Mouse (Mus musculus) midbrain, embryonic 14.5 days (tissue): ENCODE measurements around the gene Ttc9b. TPM values are rescaled to one million over a fixed set of nuclear protein-coding genes. Genes with fewer than 3 reads are reported as not detected.

Source experiments
- ATAC-seq: fragments of 200-750 bp; cut with Nextera tagmentation; 2 replicates; pipeline ENCODE4 v1.8.0; 2017; ENCODE audit warnings: moderate number of reproducible peaks, moderate library complexity; ENCODE audit not compliant: low FRiP score, low TSS enrichment
- DNase-seq: peaks from one replicate; pipeline ENCODE4 v3.0.0-alpha.2; 2015
- H3K27ac ChIP-seq: fragments of 300-500 bp; sonication (generic); replicated peaks from 2 replicates; pipeline ENCODE4 v1.5.1; 2014; ENCODE audit warnings: mild to moderate bottlenecking, low read depth, low read length, moderate library complexity
- H3K27me3 ChIP-seq: fragments of 300-500 bp; sonication (generic); 2 replicates; pipeline ENCODE4 v1.6.1; 2014; ENCODE audit warnings: low read length, control low read depth, mixed read lengths; ENCODE audit not compliant: control insufficient read depth, insufficient read depth
- H3K36me3 ChIP-seq: fragments of 300-500 bp; sonication (generic); 2 replicates; pipeline ENCODE4 v1.6.1; 2014; ENCODE audit warnings: low read length, control low read depth; ENCODE audit not compliant: control insufficient read depth, insufficient read depth
- H3K4me1 ChIP-seq: fragments of 300-500 bp; sonication (generic); 2 replicates; pipeline ENCODE4 v1.6.1; 2014; ENCODE audit warnings: mild to moderate bottlenecking, antibody characterized with exemption, low read length, control low read depth; ENCODE audit not compliant: control insufficient read depth, insufficient read depth
- H3K4me2 ChIP-seq: fragments of 300-500 bp; sonication (generic); 2 replicates; pipeline ENCODE4 v1.6.1; 2014; ENCODE audit warnings: mild to moderate bottlenecking, low read length, moderate library complexity
- H3K4me3 ChIP-seq: fragments of 300-500 bp; sonication (generic); replicated peaks from 2 replicates; pipeline ENCODE4 v1.5.1; 2014; ENCODE audit warnings: low read depth, low read length
- H3K9ac ChIP-seq: fragments of 300-500 bp; sonication (generic); replicated peaks from 2 replicates; pipeline ENCODE4 v1.6.1; 2014; ENCODE audit warnings: mild to moderate bottlenecking, low read length, moderate library complexity
- H3K9me3 ChIP-seq: fragments of 300-500 bp; sonication (generic); 2 replicates; pipeline ENCODE4 v1.6.1; 2016; ENCODE audit warnings: low read length, control low read depth, mixed read lengths; ENCODE audit not compliant: control insufficient read depth
- WGBS: fragments of 180-500 bp; shearing (Covaris S2); extraction: QIAGEN DNeasy Blood & Tissue Kit; methylation state at CpG from one replicate; pipeline ENCODE4 v1.1.7; 2014; 5-methylcytosine and 5-hydroxymethylcytosine counted together
- polyA plus RNA-seq: library from polyadenylated mRNA; unstranded; fragments of >200 nt; fragmentation: Nextera tagmentation; extraction: Ambion mirVana; gene quantifications from 2 replicates; pipeline ENCODE4 v1.2.1, GENCODE M21; 2014

Ttc9b gene
- polyA plus RNA-seq, 1 experiment from 2014 or later, result 71.3 TPM

DNA sequence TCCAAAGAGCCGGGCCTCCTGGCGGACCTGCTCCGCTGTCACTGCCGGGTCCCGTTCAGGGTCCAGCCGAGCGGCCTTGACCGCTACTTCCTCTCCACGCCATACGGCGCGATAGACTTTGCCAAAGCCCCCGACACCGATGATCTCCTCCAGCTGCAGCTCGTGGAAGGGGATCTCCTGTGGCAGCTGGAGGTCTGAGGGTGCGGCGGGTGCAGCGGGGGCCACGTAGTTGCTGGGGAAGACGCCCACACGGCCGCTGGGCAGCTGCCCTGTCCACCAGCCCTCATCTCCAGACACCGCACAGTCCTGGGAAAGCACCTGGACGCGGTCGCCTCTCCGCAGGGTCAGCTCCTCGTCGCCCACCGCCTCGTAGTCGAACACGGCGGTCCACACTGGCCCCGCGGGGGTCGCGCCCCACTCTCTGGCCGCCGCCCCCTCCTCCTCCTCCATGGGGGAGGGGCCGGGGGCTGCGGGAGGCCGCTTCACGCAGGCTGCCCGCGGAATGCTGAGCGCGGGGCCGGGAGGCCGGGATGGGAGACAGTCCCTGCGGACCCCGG, 19.9 kb downstream of the Ttc9b start:
- Histone ChIP-seq H3K4me2 (peak overlapping the region; percentile 98), H3K4me1 (peaks cover 31% of the 10 kb centered on the region), H3K36me3 (0 out of 2 replicates have a peak, but pooled peaks cover 5% of the 10 kb centered on the region), H3K27me3 (no peaks in the 10 kb centered on the region), H3K9me3 (no peaks in the 10 kb centered on the region), H3K4me3 (peak overlapping the region; percentile 94), H3K27ac (peak overlapping the region; percentile 86; the same call in 1 of the 2 replicates), H3K9ac (peak overlapping the region; percentile 89)
- DNase-seq, result peak; percentile 48
- ATAC-seq, result peak; percentile 22
- 1% methylated on average over 52 of the region's 52 CpGs for WGBS

DNA sequence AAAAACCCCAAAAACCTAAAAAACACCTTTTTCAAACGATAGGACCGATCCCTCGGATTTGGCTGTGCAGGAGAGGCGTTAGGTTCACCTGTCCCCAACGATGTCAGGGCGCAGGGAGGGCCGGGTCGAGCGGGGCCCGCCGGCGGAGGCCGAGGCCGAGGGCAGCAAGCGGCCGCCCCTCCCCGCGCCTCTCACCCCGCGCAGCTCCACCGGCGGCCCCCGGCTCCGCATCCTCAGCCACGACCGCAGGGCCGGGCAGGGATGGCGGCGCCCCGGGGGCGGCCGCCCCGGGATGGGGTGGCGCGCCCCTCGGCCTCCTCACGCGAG, 20.4 kb downstream of the Ttc9b start:
- H3K36me3 ChIP-seq, result 0 out of 2 replicates have a peak, but pooled peaks cover 5% of the 10 kb centered on the region
- H3K4me1 ChIP-seq, result peaks cover 31% of the 10 kb centered on the region
- H3K4me2 ChIP-seq, result peak overlapping the region; percentile 98
- peak overlapping the region; percentile 89 for H3K9ac ChIP-seq
- peak overlapping the region; percentile 86 for H3K27ac ChIP-seq
- no peak for DNase-seq
- no peak; the same call in 1 of the 2 replicates for ATAC-seq
- peak overlapping the region; percentile 94 for H3K4me3 ChIP-seq
- H3K9me3 ChIP-seq, result no peaks in the 10 kb centered on the region
- WGBS, result under 1% methylated on average over 37 of the region's 38 CpGs
- no peaks in the 10 kb centered on the region for H3K27me3 ChIP-seq

DNA sequence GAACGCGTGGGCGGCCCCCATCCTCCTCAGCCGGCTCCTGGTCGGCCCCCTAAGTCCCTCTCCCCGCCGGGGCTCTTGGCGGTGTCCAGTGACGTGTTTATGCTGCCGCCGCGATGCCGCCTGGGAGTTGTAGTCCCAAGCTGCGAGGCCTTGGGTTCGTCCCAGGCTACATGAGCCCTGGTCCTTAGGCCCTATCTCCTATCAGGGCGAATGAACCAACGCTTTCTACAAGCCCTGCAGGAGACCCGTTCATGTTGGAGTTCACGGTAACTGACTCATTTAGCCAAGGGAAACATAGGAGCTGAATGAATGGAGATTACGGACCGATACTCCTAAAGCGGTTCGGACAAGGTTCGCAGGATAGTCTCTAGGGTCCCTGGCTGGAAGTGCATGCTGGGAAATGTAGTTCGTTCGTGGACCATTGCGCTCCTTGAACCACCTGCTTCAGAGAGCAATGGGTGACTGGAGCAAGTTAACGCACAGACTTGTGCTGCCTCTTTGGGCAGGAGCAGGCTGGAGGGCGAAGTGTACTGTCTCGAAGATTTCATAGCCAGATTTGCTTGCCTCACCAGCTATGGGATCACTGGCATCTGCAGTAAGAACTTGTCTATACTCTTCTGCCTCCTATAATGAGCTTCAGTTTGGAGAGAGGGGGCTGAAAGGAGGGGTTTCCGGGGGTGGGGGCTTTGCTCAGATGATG, 21.0 kb downstream of the Ttc9b start, which contains the start of gene Map3k10:
Map3k10 (minus strand) TSS at position 77 of the 700 bp plus-strand sequence.
- Histone ChIP-seq H3K36me3 (0 out of 2 replicates have a peak, but pooled peaks cover 5% of the 10 kb centered on the region), H3K9ac (peak within 1 kb of the TSS; percentile 89), H3K4me3 (peak within 1 kb of the TSS; percentile 94), H3K27ac (peak within 1 kb of the TSS; percentile 86), H3K4me1 (peaks cover 31% of the 10 kb centered on the region), H3K9me3 (no peaks in the 10 kb centered on the region), H3K27me3 (no peaks in the 10 kb centered on the region), H3K4me2 (peak within 1 kb of the TSS; percentile 98)
- 1% methylated on average over 31 of the region's 31 CpGs for WGBS
- DNase-seq, result peak; percentile 97
- ATAC-seq, result peak; percentile 97

DNA sequence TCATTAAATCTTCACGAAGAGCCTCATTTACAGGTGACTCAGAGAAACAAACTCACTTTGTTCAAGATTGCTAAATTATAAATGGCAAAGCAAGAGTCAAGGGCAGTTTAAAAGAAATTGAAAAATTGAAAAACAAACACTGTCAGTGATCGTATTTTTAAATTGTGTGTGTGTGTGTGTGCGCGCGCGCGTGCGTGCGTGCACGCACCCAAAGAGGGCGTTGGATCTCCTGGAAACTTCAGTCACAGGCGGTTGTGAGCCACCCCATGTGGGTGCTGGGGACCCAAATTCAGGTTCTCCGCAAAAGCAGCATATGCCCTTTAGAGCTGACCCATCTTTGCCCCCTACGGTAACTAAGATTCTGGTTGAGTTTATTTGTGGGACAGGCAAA, 21.5 kb downstream of the Ttc9b start:
- H3K9ac ChIP-seq, result no peak overlapping the region
- peak overlapping the region; percentile 98 for H3K4me2 ChIP-seq
- peaks cover 31% of the 10 kb centered on the region for H3K4me1 ChIP-seq
- peak overlapping the region; percentile 94 for H3K4me3 ChIP-seq
- no peak overlapping the region for H3K27ac ChIP-seq
- H3K36me3 ChIP-seq, result no peaks in the 10 kb centered on the region
- H3K27me3 ChIP-seq, result no peaks in the 10 kb centered on the region
- DNase-seq (no peak), ATAC-seq (no peak)
- WGBS, result 42% methylated on average over 14 of the region's 14 CpGs
- no peaks in the 10 kb centered on the region for H3K9me3 ChIP-seq

- Histone ChIP-seq H3K4me3 (no peak overlapping the region), H3K27ac (no peak overlapping the region), H3K9ac (no peak overlapping the region), H3K4me1 (peaks cover 2% of the 10 kb centered on the region; the same call in 1 of the 2 replicates), H3K4me2 (no peak overlapping the region), H3K9me3 (no peaks in the 10 kb centered on the region), H3K27me3 (no peaks in the 10 kb centered on the region), H3K36me3 (no peaks in the 10 kb centered on the region)
- no peak for ATAC-seq
- WGBS, result 77% methylated on average over 2 of the region's 2 CpGs
- DNase-seq, result no peak
Observed at GRCm38 (mm10) chr7:27683218-27683617, 29.5 kb downstream of the Ttc9b start.

GRCm38 (mm10) chr7:27685220-27685619, 31.5 kb downstream of the Ttc9b start:
- WGBS, result 39% methylated on average over 5 of the region's 5 CpGs
- peaks cover 9% of the 10 kb centered on the region for H3K4me1 ChIP-seq
- ATAC-seq (no peak), DNase-seq (no peak)
- H3K36me3 ChIP-seq, result no peaks in the 10 kb centered on the region
- peak overlapping the region; percentile 21 for H3K4me3 ChIP-seq
- peak overlapping the region; percentile 43; the same call in 1 of the 2 replicates for H3K9ac ChIP-seq
- no peaks in the 10 kb centered on the region for H3K27me3 ChIP-seq
- no peak overlapping the region for H3K27ac ChIP-seq
- peak overlapping the region; percentile 44 for H3K4me2 ChIP-seq
- H3K9me3 ChIP-seq, result no peaks in the 10 kb centered on the region

GRCm38 (mm10) chr7:27685681-27686080, 32.0 kb downstream of the Ttc9b start:
- Histone ChIP-seq H3K27me3 (no peaks in the 10 kb centered on the region), H3K27ac (no peak overlapping the region), H3K36me3 (no peaks in the 10 kb centered on the region), H3K4me3 (peak overlapping the region; percentile 21), H3K9me3 (no peaks in the 10 kb centered on the region), H3K9ac (peak overlapping the region; percentile 43; the same call in 1 of the 2 replicates), H3K4me2 (peak overlapping the region; percentile 44), H3K4me1 (peaks cover 9% of the 10 kb centered on the region)
- no peak for ATAC-seq
- peak; percentile 80 for DNase-seq
- under 1% methylated on average over 6 of the region's 6 CpGs for WGBS

DNA sequence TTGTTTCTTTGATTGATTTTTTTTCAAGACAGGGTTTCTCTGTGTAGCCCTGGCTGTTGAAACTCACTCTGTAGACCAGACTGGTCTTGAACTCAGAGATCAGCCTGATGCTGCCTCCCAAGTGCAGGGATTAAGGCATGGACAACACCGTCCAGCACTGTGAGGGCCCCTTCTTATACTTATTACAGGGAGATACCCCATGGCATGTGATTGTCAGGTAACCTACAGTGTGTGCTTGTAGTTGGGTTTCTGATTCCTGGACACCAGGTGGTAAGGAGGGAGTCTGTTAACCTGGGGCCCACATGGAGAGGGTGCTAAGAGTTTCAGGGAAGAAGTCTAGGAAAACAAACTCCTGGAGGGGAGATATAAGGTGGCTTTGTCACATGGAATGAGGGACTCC, 33.3 kb downstream of the Ttc9b start:
- H3K27ac ChIP-seq, result no peak overlapping the region
- H3K9me3 ChIP-seq, result no peaks in the 10 kb centered on the region
- 84% methylated on average over 1 of the region's 1 CpGs for WGBS
- no peak overlapping the region for H3K9ac ChIP-seq
- no peak overlapping the region for H3K4me3 ChIP-seq
- H3K36me3 ChIP-seq, result no peaks in the 10 kb centered on the region
- H3K4me2 ChIP-seq, result no peak overlapping the region
- DNase-seq (no peak), ATAC-seq (no peak)
- no peaks in the 10 kb centered on the region for H3K27me3 ChIP-seq
- peaks cover 9% of the 10 kb centered on the region for H3K4me1 ChIP-seq

GRCm38 (mm10) chr7:27687836-27688235, 34.1 kb downstream of the Ttc9b start:
- DNase-seq (no peak), ATAC-seq (no peak)
- WGBS, result 73% methylated on average over 3 of the region's 3 CpGs
- Histone ChIP-seq H3K4me1 (peaks cover 9% of the 10 kb centered on the region), H3K27ac (no peak overlapping the region), H3K36me3 (no peaks in the 10 kb centered on the region), H3K4me3 (no peak overlapping the region; the same call in 1 of the 2 replicates), H3K9ac (no peak overlapping the region; the same call in 1 of the 2 replicates), H3K4me2 (peak overlapping the region; percentile 85), H3K9me3 (no peaks in the 10 kb centered on the region), H3K27me3 (no peaks in the 10 kb centered on the region)
